Mouse (Mus musculus) layer of hippocampus, postnatal 25 days (tissue): ENCODE results near the gene Trim5. TPM values are rescaled to one million over a fixed set of nuclear protein-coding genes. Genes with fewer than 3 reads are reported as not detected.
A peak's percentile ranks its signal among the peaks of the same experiment; 100 is the strongest.
"Not testable (repeated sequence)": the region's sequence is repeated elsewhere in the genome, so short reads cannot be mapped to it uniquely, and the experiment has no call there.

ENCODE experiments used
- DNase-seq, 2 experiments: peaks; one replicate each; pipeline ENCODE4 v3.0.0; 2022; ENCODE audit warnings: mixed read lengths in 2 of 2, low spot score in 1 of 2; ENCODE audit errors: extremely low spot score in 1 of 2
- total RNA-seq, 2 experiments: library from RNA; stranded (reverse); gene quantifications; 2 replicates each; pipeline ENCODE4 v1.2.3; 2021

Trim5 gene
- total RNA-seq, result under 1 TPM; 0.25 to 0.94 TPM

DNA sequence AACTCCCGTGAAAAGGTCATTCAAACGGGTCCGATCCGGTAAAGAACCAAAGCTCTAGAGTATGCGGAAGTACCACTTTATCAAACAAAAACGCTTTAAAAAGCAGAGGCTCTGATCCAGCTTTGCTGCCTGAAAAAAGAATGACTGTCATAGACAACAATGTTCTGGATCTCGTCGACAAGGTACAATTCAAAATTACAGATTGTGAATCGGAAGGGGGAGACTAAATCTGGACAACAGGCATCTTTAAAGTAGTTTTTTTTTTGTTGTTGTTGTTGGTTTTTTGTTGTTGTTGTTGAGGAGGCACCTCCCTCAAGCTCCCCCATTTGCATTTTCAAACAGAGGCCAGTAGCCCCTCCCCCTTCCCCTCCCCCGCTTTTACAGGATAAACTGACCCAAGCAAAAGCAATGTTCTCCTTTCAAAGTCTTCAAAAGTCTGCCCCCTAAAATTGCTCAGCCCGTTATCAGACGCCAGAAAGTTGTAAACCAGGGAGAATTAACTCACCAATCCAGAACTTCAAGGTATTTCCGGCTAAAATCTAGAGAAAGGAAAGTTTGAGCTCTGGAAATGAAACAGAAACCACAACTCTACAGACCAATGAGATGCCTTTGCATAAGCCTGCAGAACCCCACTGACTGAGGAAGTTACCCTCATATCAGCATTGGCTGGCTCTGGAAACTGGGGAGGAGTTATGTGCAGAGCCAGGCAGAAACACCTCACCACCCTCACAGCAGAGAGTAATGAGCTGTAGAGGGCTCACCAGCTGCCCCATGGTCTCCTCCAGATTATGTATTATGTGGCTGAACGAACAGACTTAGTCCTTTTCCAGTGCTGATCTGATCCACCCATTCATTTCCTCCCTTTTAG is at the start of gene Trim5:
Gene Trim5 (minus strand): TSS at position 519 of the 868 bp plus-strand sequence.
- not testable (repeated sequence) for DNase-seq

GRCm38 (mm10) chr7:104335547-104335946 is 47.7 kb upstream of the Trim5 start:
- DNase-seq, result not testable (repeated sequence)

DNA sequence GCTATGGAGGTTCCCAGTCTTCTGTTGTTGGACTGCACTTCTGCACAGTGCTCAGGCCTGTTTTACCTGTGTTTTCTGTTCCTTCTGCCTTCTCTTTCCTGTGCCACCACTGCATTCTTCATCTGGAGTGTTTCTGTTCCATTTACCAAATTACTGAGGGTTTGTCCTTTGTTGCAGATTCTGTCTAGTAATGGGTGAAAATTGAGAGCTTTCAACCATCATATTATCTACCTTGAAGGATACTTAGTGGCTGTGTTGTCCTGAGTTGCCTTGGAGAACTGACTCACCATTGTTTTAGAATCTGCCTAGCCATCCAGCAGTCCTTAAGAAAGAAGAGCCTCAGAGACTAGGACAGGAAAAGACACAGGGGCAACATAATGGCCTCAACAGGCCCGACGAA is 41.3 kb upstream of the Trim5 start, which contains the start of gene Trim34b:
Gene Trim34b (plus strand): TSS at position 301 of the 400 bp plus-strand sequence.
- DNase-seq, result not testable (repeated sequence)

GRCm38 (mm10) chr7:104322028-104322427 is 34.1 kb upstream of the Trim5 start:
- DNase-seq, result no peak

DNA sequence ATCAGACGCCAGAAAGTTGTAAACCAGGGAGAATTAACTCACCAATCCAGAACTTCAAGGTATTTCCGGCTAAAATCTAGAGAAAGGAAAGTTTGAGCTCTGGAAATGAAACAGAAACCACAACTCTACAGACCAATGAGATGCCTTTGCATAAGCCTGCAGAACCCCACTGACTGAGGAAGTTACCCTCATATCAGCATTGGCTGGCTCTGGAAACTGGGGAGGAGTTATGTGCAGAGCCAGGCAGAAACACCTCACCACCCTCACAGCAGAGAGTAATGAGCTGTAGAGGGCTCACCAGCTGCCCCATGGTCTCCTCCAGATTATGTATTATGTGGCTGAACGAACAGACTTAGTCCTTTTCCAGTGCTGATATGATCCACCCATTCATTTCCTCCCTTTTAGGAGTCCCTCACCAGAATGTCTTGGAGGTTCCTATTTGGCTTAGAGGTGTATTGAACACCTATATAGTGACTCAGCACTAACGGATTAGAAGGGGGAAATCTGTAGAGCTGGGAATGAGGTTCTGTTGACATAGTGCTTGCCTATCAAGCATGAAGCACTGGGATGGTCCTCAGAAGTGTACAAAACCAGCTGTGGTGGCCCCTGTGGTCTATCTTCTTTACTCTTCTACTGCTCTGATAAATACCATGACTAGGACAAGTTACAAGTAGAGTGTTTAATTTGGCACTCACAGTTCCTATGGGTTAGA is 27.6 kb upstream of the Trim5 start, which contains the start of gene Trim12a:
Gene Trim12a (minus strand): TSS at position 98 of the 712 bp plus-strand sequence.
- DNase-seq, result not testable (repeated sequence)

- DNase-seq, result no peak
Observed at GRCm38 (mm10) chr7:104314796-104315353, 27.0 kb upstream of the Trim5 start.

GRCm38 (mm10) chr7:104291638-104292400 is 3.9 kb upstream of the Trim5 start:
- DNase-seq, result no peak

GRCm38 (mm10) chr7:104290641-104291040 is 2.7 kb upstream of the Trim5 start:
- DNase-seq, result no peak

- DNase-seq, result not testable (repeated sequence)
Observed at GRCm38 (mm10) chr7:104279361-104279760, 8.5 kb downstream of the Trim5 start.

GRCm38 (mm10) chr7:104265335-104265734 is 22.6 kb downstream of the Trim5 start:
- DNase-seq, result not testable (repeated sequence)

- DNase-seq, result not testable (repeated sequence)
Observed at GRCm38 (mm10) chr7:104260380-104260779, 27.5 kb downstream of the Trim5 start.

DNA sequence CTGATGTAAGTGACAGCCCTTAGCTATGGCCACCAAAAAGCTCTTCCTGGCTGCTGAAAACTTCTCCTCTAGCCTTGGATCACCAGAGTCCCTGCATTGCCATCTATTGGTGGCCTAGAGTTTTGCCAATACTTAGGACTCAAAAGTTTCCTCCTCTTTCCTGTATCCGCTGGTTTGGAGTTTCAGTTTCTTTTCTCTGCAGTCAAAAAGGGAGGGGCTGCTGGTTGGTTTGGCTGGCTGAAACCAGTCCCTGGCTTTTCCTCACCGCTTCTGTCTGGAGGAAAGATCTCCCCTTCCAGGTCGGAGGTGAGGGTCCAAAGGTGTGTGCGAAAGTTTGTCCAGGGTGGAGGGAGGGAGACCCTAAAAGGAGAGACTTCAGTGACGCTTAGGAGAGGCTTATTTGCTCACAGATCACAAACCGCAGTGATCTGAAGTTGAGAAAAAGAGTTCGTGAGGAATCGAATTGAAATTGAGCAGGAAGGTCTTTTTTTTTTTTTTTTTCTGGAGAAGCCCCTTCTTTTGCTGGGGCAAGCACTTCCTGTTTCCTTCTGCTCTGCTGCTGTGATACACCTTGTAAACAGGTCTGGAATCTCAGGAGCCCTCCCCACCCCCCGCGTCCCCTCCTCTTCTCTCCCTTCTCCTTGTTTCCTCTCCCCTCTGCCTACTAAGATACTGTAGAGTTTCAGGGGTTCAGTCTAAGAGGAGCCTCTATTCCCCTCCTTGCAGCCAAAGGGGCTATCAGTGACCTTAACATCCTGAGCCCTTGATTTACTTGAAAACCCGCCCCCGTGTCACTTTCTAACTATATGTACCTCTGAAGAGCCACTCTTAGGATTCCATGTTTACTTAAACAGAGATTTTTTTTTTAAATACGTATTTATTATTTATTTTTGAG is 43.4 kb downstream of the Trim5 start, which contains the start of gene Trim34a:
Gene Trim34a (plus strand): TSS at position 171 of the 895 bp plus-strand sequence.
- DNase-seq, result peak in 1 of 2 experiments; percentile 3

- DNase-seq, result no peak
Observed at GRCm38 (mm10) chr7:104243616-104244015, 44.3 kb downstream of the Trim5 start.

DNA sequence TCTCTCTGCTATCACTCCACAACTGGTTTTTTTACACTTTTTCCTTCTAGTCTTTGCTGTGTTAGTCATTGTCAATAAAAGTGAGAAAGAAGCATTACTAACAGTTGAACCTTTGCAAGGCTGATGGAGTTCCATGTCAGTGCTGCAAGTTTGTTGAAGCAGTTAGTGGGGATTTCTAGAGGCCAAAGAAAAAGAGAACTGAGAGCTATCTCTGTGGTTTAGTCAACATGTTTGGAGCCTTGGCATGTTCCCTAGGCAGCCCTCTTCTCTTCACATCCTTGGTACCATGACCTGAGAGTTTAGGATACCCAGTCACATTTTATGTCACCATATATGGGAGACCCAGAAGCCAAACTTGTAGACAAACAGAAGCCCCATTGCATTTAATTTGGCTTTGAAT is 47.0 kb downstream of the Trim5 start:
- no peak for DNase-seq

GRCm38 (mm10) chr7:104231203-104231602 is 56.7 kb downstream of the Trim5 start:
- DNase-seq, result peak in 1 of 2 experiments; percentile 17

DNA sequence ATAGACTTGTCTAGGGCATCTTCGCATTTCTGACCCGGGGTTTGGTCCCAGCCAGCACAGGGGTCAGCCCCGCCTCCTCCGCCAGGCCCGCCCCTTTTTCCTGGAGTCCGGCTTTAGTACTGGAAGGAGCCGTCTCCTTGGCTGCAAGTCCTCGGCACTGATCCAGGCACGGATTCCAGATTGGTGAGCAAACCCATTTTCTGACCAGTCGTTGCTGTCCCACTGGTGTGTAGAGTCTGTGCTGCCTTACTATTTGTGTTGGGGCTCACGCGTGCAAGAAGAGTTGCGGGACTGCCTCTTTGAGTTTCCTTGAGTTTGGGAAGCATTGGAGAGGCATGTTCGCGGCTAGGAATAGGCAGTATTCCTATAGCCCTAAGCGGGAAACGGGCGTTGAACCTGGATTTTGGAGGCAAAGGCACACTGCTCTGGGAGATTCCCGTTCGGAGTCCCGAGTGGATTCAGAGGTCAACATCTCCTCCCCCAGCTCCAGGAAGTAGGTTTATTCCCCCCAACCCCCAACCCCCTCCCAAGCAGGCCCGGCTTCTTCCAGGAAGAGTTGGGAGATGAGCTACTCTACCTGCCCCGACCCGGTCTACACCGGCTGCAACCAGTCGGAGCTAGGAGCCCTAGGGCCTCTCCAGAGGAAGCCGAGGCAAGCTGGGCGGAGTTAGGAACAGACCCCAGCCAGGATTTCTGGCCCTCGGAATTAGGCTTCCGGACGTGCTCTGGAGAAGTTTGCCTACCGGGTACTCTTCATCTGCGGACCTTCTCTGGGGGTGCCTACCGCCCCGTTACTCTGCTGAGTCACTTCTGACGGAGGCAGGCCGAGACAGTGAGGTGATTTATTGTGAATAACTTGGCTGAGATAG is 69.0 kb downstream of the Trim5 start, which contains the start of gene Trim6:
Gene Trim6 (plus strand): TSS at position 93 of the 869 bp plus-strand sequence.
- peak in 1 of 2 experiments; percentile 10 for DNase-seq

DNA sequence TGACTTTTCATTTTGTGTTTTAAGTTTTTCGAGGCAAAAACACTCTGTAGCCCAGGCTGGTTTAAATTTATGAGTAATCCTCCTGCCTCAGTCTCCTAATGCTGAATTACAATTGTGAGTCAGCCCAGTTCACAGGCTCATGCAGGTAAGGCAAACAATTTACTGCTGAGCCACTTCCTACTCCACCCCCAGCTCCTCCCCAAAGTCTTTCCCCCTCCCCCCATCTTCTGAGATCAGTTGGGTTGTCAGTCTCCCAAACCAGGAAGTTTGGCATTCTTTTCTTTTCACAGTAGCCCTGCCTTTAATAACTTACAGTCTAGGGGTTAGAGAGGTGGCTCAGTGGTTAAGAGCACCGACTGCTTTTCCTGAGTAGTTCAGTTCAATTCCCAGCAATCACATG is 70.0 kb downstream of the Trim5 start:
- DNase-seq, result no peak

DNA sequence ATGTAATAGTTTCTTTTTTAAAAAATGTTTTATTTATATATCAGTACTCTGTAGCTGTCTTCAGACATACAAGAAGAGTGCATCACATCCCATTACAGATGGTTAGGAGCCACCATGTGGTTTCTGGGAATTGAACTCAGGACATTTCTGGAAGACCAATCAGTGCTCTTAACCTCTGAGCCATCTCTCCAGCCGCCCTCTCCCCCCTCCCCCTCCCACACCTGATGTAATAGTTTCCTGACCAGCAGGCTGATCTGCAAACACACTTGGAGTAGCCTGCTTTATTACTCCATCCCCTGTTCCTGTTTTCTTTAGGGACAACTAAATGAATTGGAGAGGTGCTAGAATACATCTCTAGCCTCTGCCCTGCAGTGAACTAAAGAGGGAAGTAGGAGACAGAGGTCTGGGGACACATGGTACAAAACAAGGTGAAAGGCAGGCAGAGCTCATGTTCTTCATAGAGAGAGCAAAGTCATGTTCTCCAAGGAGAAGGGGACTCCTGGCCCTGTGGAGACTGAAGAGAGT is 71.8 kb downstream of the Trim5 start:
- no peak for DNase-seq
